Comparison of ENCODE assay signal across 17 mouse cellular contexts in genomic region chr5:122179665-122180064, GRCm38 (mm10). TPM values are rescaled to one million over a fixed set of nuclear protein-coding genes. Genes with fewer than 3 reads are reported as not detected.
DNase-seq lines count a peak whose midpoint lies in the region; ATAC-seq and TF ChIP-seq lines count a peak whose summit lies in the region.
"Had no signal": no experiment of that assay in that cellular context is flagged by ENCODE, and none has a peak within 500 bp of the region (broad histone marks: within the 10 kb centered on the region; RNA-seq: fewer than 3 reads in every experiment).

No protein-coding gene starts in this region.

- H3K27ac ChIP-seq in forebrain, embryonic 16.5 days (ENCODE audit: low read length), result no peak overlapping the region
- H3K27ac ChIP-seq in forebrain, embryonic 11.5 days (ENCODE audit: low read depth, low read length), result no peak overlapping the region
- peak overlapping the region; percentile 55 for H3K27ac ChIP-seq in spleen, adult 2 months (ENCODE audit: insufficient read depth, low read length)
- no peak overlapping the region for H3K27ac ChIP-seq in stomach, postnatal 0 days (replicated peaks)
- no peak overlapping the region for H3K27ac ChIP-seq in thymus, adult 2 months (ENCODE audit: control insufficient read depth, insufficient read depth, low read length)
- H3K27ac ChIP-seq: liver, embryonic 13.5 days; neural tube, embryonic 15.5 days; stomach, embryonic 15.5 days had no signal

- H3K4me1 ChIP-seq in forebrain, embryonic 16.5 days (replicated peaks; ENCODE audit: control insufficient read depth, insufficient read depth, low read length), result no peaks in the 10 kb centered on the region
- H3K4me1 ChIP-seq in forebrain, embryonic 11.5 days (replicated peaks; ENCODE audit: control insufficient read depth, insufficient read depth, low read length), result no peaks in the 10 kb centered on the region
- H3K4me1 ChIP-seq in spleen, adult 2 months (ENCODE audit: control insufficient read depth, insufficient read depth, insufficient read length), result peaks cover 14% of the 10 kb centered on the region; the same call in 1 of the 2 replicates
- no peaks in the 10 kb centered on the region for H3K4me1 ChIP-seq in stomach, postnatal 0 days (replicated peaks; ENCODE audit: control insufficient read depth, insufficient read depth)
- peaks cover 17% of the 10 kb centered on the region for H3K4me1 ChIP-seq in thymus, adult 2 months (replicated peaks; ENCODE audit: control insufficient read depth, insufficient read depth, low read length)
- H3K4me1 ChIP-seq: neural tube, embryonic 15.5 days; stomach, embryonic 15.5 days had no signal

- WGBS in forebrain, embryonic 16.5 days, result 37% methylated on average over 6 of the region's 6 CpGs
- 62% methylated on average over 6 of the region's 6 CpGs for whole genome bisulfite sequencing in forebrain, embryonic 11.5 days
- 7% methylated on average over 6 of the region's 6 CpGs for WGBS in spleen, adult 2 months
- WGBS in stomach, postnatal 0 days, result 47% methylated on average over 6 of the region's 6 CpGs
- 22% methylated on average over 6 of the region's 6 CpGs for WGBS in thymus, adult 2 months

- no peak for TF ChIP-seq CTCF in spleen, adult 2 months (IDR thresholded peaks at IDR 0.05; ENCODE audit: extremely low read depth, insufficient read depth, insufficient read length, insufficient replicate concordance)
- TF ChIP-seq CTCF in stomach, postnatal 0 days (IDR thresholded peaks at IDR 0.05; ENCODE audit: low read depth), result no peak
- TF ChIP-seq CTCF in thymus, adult 2 months (IDR thresholded peaks at IDR 0.05; ENCODE audit: borderline replicate concordance, control insufficient read depth, extremely low read depth, insufficient read depth, low read length, poor library complexity), result no peak

- no peak for TF ChIP-seq POLR2A in spleen, adult 2 months (IDR thresholded peaks at IDR 0.05; ENCODE audit: low read depth, low read length)
- TF ChIP-seq POLR2A in thymus, adult 2 months (IDR thresholded peaks at IDR 0.05; ENCODE audit: control insufficient read depth, extremely low read depth, insufficient read depth, low read length, poor library complexity), result no peak

- no peaks in the 10 kb centered on the region for H3K27me3 ChIP-seq in forebrain, embryonic 16.5 days (replicated peaks; ENCODE audit: control insufficient read depth, insufficient read depth, low read length)
- H3K27me3 ChIP-seq in forebrain, embryonic 11.5 days (ENCODE audit: control insufficient read depth, insufficient read depth, low read length), result no peaks in the 10 kb centered on the region
- H3K27me3 ChIP-seq in spleen, adult 2 months (ENCODE audit: control insufficient read depth, insufficient read depth, low read length), result no peaks in the 10 kb centered on the region
- H3K27me3 ChIP-seq in stomach, postnatal 0 days (ENCODE audit: control insufficient read depth, insufficient read depth, low read length), result no peaks in the 10 kb centered on the region
- no peaks in the 10 kb centered on the region for H3K27me3 ChIP-seq in thymus, adult 2 months (ENCODE audit: control insufficient read depth, insufficient read depth, low read length)
- H3K27me3 ChIP-seq: liver, embryonic 13.5 days; neural tube, embryonic 15.5 days; stomach, embryonic 15.5 days had no signal

- TF ChIP-seq EP300 in stomach, postnatal 0 days (optimal IDR thresholded peaks at IDR 0.05), result no peak

- no peak for DNase-seq in forebrain, embryonic 11.5 days (ENCODE audit: low spot score)
- DNase-seq in spleen, adult 2 months (ENCODE audit: low read depth in 1 of 2, low spot score in 2 of 2), result no peak
- DNase-seq in spleen, adult 12 weeks (ENCODE audit: low spot score), result no peak
- no peak for DNase-seq in stomach, postnatal 0 days (ENCODE audit: low spot score)
- DNase-seq in natural killer cell, adult 2 months (ENCODE audit: low spot score in 2 of 2), result no peak
- no peak for DNase-seq in thymus, adult 2 months
- DNase-seq: adrenal gland, postnatal 14 days; cerebellum, adult 11 months; kidney, postnatal 36 days; liver, embryonic 13.5 days; lung, postnatal 4 days had no signal

- H3K9ac ChIP-seq in forebrain, embryonic 16.5 days (replicated peaks; ENCODE audit: low read depth, low read length), result no peak overlapping the region
- no peak overlapping the region for H3K9ac ChIP-seq in forebrain, embryonic 11.5 days (ENCODE audit: low read length)
- no peak overlapping the region for H3K9ac ChIP-seq in stomach, postnatal 0 days (ENCODE audit: low read length)
- H3K9ac ChIP-seq: liver, embryonic 13.5 days; neural tube, embryonic 15.5 days; stomach, embryonic 15.5 days had no signal

- ATAC-seq in forebrain, embryonic 16.5 days, result peak; percentile 33; the same call in 1 of the 2 replicates
- ATAC-seq in forebrain, embryonic 11.5 days (replicated peaks; ENCODE audit: low FRiP score), result no peak
- peak; percentile 48 to 74 for ATAC-seq in hematopoietic stem cell, adult 5-6 weeks (replicated peaks in 1 of 2; ENCODE audit: insufficient read depth in 1 of 2, low FRiP score in 2 of 2, low TSS enrichment in 1 of 2, low read depth in 1 of 2, poor library complexity in 2 of 2, severe bottlenecking in 2 of 2)
- peak; percentile 63; the same call in 1 of the 2 replicates for ATAC-seq in stomach, postnatal 0 days (ENCODE audit: low FRiP score, low TSS enrichment)
- ATAC-seq: midbrain, embryonic 16.5 days had no signal

- H3K9me3 ChIP-seq in forebrain, embryonic 16.5 days (ENCODE audit: control insufficient read depth, low read length), result no peaks in the 10 kb centered on the region
- H3K9me3 ChIP-seq in forebrain, embryonic 11.5 days (ENCODE audit: control insufficient read depth, low read length), result no peaks in the 10 kb centered on the region
- H3K9me3 ChIP-seq in stomach, postnatal 0 days (ENCODE audit: control insufficient read depth, low read length), result no peaks in the 10 kb centered on the region
- H3K9me3 ChIP-seq: liver, embryonic 13.5 days; neural tube, embryonic 15.5 days; stomach, embryonic 15.5 days had no signal

- peaks cover 5% of the 10 kb centered on the region for H3K36me3 ChIP-seq in forebrain, embryonic 16.5 days (ENCODE audit: control insufficient read depth, insufficient read depth)
- H3K36me3 ChIP-seq in forebrain, embryonic 11.5 days (ENCODE audit: control insufficient read depth, insufficient read depth, low read length), result peaks cover 2% of the 10 kb centered on the region; the same call in 1 of the 2 replicates
- H3K36me3 ChIP-seq in spleen, adult 2 months (ENCODE audit: control insufficient read depth, insufficient read depth, low read length), result peaks cover 8% of the 10 kb centered on the region
- H3K36me3 ChIP-seq in stomach, postnatal 0 days (ENCODE audit: control insufficient read depth, insufficient read depth, low read length), result peaks cover 6% of the 10 kb centered on the region; the same call in 1 of the 2 replicates
- peaks cover 14% of the 10 kb centered on the region for H3K36me3 ChIP-seq in thymus, adult 2 months (ENCODE audit: control insufficient read depth, insufficient read depth, low read length)

- no peak overlapping the region for H3K4me2 ChIP-seq in forebrain, embryonic 16.5 days (ENCODE audit: low read length)
- no peak overlapping the region for H3K4me2 ChIP-seq in forebrain, embryonic 11.5 days (ENCODE audit: low read depth, low read length, severe bottlenecking)
- no peak overlapping the region for H3K4me2 ChIP-seq in stomach, postnatal 0 days (replicated peaks; ENCODE audit: low read depth)
- H3K4me2 ChIP-seq: liver, embryonic 13.5 days; neural tube, embryonic 15.5 days; stomach, embryonic 15.5 days had no signal

- no peak overlapping the region for H3K4me3 ChIP-seq in forebrain, embryonic 16.5 days (replicated peaks; ENCODE audit: low read length)
- no peak overlapping the region for H3K4me3 ChIP-seq in forebrain, embryonic 11.5 days (ENCODE audit: low read depth, low read length)
- H3K4me3 ChIP-seq in spleen, adult 2 months (ENCODE audit: extremely low read depth, insufficient read depth, insufficient read length), result no peak overlapping the region
- no peak overlapping the region for H3K4me3 ChIP-seq in stomach, postnatal 0 days (ENCODE audit: low read depth, low read length)
- no peak overlapping the region for H3K4me3 ChIP-seq in thymus, adult 2 months (ENCODE audit: control insufficient read depth, insufficient read depth, low read length)
- H3K4me3 ChIP-seq: liver, embryonic 13.5 days; neural tube, embryonic 15.5 days; stomach, embryonic 15.5 days had no signal

RNA-seq across cellular contexts. Expression of gene Ppp1cc, which starts 21.6 kb away (rescaled TPM):
- 252 and 264 TPM in 2 replicates for polyA plus RNA-seq in forebrain, embryonic 16.5 days (2015; fragmentation: Nextera tagmentation; extraction: Ambion mirVana)
- 364 and 378 TPM in 2 replicates for polyA plus RNA-seq in forebrain, embryonic 11.5 days (2014; fragmentation: Nextera tagmentation; extraction: Ambion mirVana)
- polyA plus RNA-seq in spleen, adult 2 months (2012; rRNA removed), result 73.9 and 90.0 TPM in 2 replicates
- total RNA-seq in hematopoietic stem cell, adult 5-6 weeks (2017), result 202 and 213 TPM in 2 replicates
- polyA plus RNA-seq in stomach, postnatal 0 days (2015; fragmentation: Nextera tagmentation; extraction: Ambion mirVana), result 104 and 112 TPM in 2 replicates
- polyA plus RNA-seq in thymus, adult 2 months (2012; rRNA removed), result 194 and 220 TPM in 2 replicates

RNA-seq across cellular contexts. Expression of gene Hvcn1, which starts 26.9 kb away (rescaled TPM):
- 1.2 and 1.7 TPM in 2 replicates for polyA plus RNA-seq in forebrain, embryonic 16.5 days (2015; fragmentation: Nextera tagmentation; extraction: Ambion mirVana)
- 8.6 and 11.1 TPM in 2 replicates for polyA plus RNA-seq in forebrain, embryonic 11.5 days (2014; fragmentation: Nextera tagmentation; extraction: Ambion mirVana)
- polyA plus RNA-seq in spleen, adult 2 months (2012; rRNA removed), result 174 and 200 TPM in 2 replicates
- total RNA-seq in hematopoietic stem cell, adult 5-6 weeks (2017), result 9.6 and 26.1 TPM in 2 replicates
- 2.8 and 3.1 TPM in 2 replicates for polyA plus RNA-seq in stomach, postnatal 0 days (2015; fragmentation: Nextera tagmentation; extraction: Ambion mirVana)
- polyA plus RNA-seq in thymus, adult 2 months (2012; rRNA removed), result 43.9 and 49.9 TPM in 2 replicates

RNA-seq across cellular contexts. Expression of gene Ccdc63, which starts 39.0 kb away (rescaled TPM):
- polyA plus RNA-seq in forebrain, embryonic 16.5 days (2015; fragmentation: Nextera tagmentation; extraction: Ambion mirVana), result not detected in 2 replicates
- polyA plus RNA-seq in forebrain, embryonic 11.5 days (2014; fragmentation: Nextera tagmentation; extraction: Ambion mirVana), result not detected in 2 replicates
- 0.12 and 0.16 TPM in 2 replicates for polyA plus RNA-seq in spleen, adult 2 months (2012; rRNA removed)
- 0.20 and 1.0 TPM in 2 replicates for total RNA-seq in hematopoietic stem cell, adult 5-6 weeks (2017)
- 0.07 TPM in 2 replicates for polyA plus RNA-seq in stomach, postnatal 0 days (2015; fragmentation: Nextera tagmentation; extraction: Ambion mirVana)
- 0.23 and 0.42 TPM in 2 replicates for polyA plus RNA-seq in thymus, adult 2 months (2012; rRNA removed)
- total RNA-seq: adrenal gland, postnatal 14 days had no signal
- polyA plus RNA-seq: intestine, embryonic 14.5 days; stomach, embryonic 15.5 days had no signal
